Mouse (Mus musculus) brain, embryonic 14.5 days (tissue): ENCODE measurements around the gene Sox8. TPM values are rescaled to one million over a fixed set of nuclear protein-coding genes. Genes with fewer than 3 reads are reported as not detected.

Experiments used
- DNase-seq: peaks from one replicate; pipeline ENCODE4 v3.0.0-alpha.2; 2011; ENCODE audit warnings: low read depth
- CTCF ChIP-seq: fragments of 200-500 bp; IDR thresholded peaks from 2 replicates; pipeline ENCODE4 v1.5.1; 2012; ENCODE audit warnings: inconsistent platforms, mild to moderate bottlenecking, moderate library complexity, borderline replicate concordance; ENCODE audit not compliant: insufficient read depth, insufficient read length; ENCODE audit errors: extremely low read depth
- POLR2A ChIP-seq: fragments of 200-500 bp; IDR thresholded peaks from 2 replicates; pipeline ENCODE4 v1.6.1; 2012; ENCODE audit warnings: mild to moderate bottlenecking, inconsistent platforms, borderline replicate concordance; ENCODE audit not compliant: poor library complexity, insufficient read depth, insufficient read length, severe bottlenecking; ENCODE audit errors: extremely low read depth
- polyA plus RNA-seq: library from polyadenylated mRNA; depleted of rRNA; stranded (reverse); fragments of >200 nt; gene quantifications from 2 replicates; pipeline ENCODE4 v1.2.3, GENCODE M21; 2012

The Sox8 gene
- polyA plus RNA-seq, 1 experiment = 17.6 TPM

DNA sequence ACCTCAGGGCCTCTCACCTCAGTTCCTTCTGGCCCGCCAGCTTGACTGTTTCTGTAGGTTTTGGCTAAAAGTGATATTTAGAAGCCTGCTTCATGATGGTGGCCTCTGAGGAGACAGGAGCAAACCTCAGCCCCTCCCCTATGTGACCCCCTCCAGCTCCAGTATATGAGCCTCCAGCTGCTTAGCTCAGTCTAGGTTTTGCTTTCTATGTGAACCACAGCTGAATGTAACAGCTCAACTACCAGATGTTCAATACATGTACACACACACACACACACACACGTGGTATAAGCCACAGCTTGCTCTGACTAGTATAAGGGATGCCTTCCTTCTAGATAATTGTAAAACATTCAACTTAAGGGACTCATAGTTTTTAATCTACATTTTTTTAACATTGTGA is 5.5 kb upstream of the Sox8 start:
- TF ChIP-seq POLR2A (no peak), CTCF (no peak)
- no peak for DNase-seq

DNA sequence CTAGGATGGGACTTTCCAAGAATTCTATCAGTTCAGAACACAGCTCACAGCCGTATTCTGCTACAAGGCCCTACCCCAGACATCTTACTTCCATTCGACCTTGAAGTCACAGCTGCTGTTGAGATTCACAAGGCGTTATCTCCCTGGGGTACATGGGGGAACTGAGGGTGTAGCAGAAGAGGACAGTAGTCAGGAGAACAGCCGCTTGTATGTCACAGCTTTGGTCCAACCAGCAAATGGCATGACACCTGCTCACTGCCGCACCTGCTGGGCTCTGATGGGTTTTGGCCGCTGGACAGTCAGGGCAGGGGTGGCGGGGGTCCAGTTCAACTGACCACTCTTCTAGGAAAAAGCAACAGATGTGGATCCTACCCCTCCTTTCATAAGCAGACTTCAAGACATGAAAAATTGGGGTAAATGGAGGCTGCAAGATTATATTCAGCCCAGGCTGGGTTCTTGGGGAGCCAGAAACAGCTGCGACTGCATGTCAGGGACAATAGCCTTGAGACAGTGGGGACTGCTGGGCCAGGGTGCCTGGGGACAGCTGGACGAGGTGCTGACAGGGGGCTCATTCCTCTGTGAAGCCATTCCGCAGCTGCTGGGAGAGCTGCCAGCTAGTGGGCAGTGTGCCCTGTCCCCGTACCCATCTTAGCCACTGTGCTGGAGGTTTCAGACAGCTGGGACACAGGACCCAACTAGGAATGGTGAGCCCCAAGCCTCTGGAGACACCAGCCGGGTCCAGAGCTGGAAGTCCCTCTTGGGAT is 4.9 kb upstream of the Sox8 start:
- TF ChIP-seq POLR2A (no peak), CTCF (no peak)
- peak; percentile 57 for DNase-seq

DNA sequence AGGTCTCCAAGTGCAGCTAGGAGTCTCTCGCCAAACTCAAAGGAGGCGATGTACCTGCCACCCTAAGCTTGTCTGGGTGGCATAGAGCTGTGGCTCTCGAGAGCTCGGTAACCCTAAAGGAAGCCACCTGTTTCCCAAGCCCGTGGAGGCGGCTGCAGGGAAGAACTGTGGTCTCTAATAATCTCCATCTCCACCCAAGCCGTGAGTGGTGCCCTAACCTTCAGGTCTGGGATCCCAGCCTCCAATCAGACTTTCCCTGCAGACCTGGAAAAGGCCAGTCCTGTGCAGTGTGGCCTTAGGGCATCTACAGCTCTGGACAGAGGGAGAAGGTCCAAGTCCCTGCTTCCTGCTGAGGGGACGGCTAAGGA is 951 bp upstream of the Sox8 start:
- no peak for DNase-seq

DNA sequence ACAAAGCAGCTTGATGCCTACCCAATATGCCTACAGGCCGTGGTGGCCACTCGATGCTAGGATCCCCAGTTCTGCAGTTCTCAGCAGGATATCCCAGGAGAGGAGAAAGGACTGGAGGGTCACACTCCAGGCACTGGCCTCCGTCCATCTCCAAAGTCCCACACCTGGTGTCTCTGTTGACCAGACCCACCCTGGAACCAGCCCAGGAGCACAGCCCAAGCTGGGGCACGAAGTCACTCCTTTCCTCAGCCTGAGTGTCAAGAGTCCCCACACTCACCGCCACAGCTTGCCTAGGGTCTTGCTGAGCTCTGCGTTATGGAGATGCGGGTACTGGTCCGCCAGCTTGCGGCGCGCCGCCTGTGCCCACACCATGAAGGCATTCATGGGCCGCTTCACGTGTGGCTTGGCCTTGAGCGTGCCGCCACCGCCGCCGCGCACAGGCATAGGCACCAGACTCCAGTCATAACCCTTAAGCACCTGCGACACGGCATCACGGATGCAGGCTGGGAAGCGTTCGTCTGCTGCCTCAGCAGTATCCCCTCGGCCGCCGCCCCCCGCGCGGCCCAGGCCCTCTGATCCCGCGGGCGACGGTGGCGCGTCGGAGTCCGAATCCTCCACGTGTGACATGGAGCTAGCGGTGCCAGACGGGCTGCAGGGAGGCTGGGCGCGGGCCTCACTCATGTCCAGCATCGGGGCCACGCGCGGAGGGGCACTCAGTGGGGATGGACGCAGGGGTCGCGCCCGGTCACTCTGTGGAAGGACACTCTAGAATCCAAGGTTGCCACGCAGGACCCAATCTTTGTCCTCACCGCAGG is 446 bp downstream of the Sox8 start:
- TF ChIP-seq CTCF (no peak), POLR2A (no peak)
- DNase-seq = peak; percentile 31

More for the DNA sequence above, 951 bp upstream of the Sox8 start:
- TF ChIP-seq CTCF (no peak), POLR2A (no peak)

DNA sequence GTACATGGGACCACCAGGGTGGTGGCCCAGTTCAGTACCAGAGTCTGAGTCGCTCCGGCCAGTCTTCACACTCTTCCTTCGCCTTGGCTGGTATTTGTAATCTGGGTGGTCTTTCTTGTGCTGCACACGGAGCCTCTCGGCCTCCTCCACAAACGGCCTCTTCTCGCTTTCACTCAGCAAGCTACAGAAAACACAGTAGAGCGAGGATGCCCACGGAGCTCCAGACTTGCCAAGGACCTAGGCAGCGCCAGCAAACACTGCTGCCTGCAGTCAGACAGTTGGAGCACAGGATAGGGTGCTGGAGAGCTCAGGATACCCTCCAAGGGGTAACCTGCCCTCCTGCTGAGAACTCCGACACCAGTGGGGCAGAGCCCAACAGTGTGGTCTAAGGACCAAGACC is 1.6 kb downstream of the Sox8 start:
- no peak for TF ChIP-seq CTCF
- no peak for TF ChIP-seq POLR2A
- DNase-seq = peak; percentile 31

DNA sequence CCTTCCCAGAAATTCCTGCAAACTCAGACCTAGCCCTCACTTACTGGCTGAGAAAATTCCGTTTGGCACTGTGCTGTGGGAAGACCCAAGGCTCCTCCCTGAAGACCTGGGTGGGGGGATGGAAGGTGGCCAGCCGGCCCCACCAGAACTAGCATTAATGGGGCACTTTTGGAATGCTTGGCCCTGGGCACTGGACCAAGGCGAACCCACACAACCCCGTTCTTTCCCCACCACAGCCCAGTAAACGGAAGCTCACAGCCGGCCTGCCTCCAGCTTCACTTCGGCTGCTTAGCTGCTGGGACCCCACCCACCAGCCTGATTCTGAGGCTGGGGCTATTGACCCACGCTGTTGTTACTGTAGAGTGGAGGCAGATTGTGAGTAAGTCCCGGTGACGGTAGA is 2.3 kb downstream of the Sox8 start:
- DNase-seq = peak; percentile 81

DNA sequence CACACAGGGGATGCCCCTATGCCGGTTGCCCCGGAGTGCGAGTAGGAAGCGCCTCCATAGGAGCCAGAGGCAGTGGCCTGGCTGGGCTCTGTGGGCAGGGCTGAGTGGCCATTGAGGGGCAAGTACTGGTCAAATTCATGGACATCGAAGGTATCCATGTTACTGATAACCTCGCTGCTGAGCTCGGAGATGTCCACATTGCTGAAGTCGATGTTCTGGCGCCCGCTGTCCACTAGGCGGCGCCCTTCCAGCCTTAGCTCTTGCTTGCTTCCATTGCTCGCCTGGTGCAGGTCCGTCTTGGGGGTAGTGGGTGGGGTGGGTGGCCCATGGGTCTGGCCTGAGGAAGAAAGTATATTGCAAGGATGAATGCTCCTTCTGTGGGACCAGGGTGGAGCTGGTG is 2.7 kb downstream of the Sox8 start:
- TF ChIP-seq POLR2A (no peak), CTCF (peak; percentile 94)
- peak; percentile 75 for DNase-seq

More for the DNA sequence above, 2.3 kb downstream of the Sox8 start:
- no peak for TF ChIP-seq CTCF
- TF ChIP-seq POLR2A = no peak

DNA sequence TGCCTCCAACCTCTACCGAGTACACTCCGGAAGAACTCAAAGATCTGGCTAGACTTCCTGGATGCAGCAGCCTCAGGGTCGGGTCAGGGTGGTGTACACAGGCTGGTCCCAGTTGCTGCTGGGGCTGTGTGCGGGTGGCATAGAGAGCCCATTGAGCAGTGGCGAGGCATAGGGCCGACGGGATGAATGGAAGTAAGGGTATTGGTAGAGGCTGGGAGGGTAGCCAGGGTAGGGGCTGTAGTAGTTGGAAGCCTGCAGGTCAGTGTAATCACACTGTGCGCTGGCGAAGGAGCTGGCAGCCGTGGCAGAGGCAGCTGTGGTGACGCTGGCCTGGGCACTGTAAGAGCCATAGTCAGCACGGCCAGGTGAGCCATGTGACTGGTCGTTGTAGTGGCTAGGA is 3.2 kb downstream of the Sox8 start:
- TF ChIP-seq CTCF = no peak
- no peak for TF ChIP-seq POLR2A
- peak; percentile 18 for DNase-seq

DNA sequence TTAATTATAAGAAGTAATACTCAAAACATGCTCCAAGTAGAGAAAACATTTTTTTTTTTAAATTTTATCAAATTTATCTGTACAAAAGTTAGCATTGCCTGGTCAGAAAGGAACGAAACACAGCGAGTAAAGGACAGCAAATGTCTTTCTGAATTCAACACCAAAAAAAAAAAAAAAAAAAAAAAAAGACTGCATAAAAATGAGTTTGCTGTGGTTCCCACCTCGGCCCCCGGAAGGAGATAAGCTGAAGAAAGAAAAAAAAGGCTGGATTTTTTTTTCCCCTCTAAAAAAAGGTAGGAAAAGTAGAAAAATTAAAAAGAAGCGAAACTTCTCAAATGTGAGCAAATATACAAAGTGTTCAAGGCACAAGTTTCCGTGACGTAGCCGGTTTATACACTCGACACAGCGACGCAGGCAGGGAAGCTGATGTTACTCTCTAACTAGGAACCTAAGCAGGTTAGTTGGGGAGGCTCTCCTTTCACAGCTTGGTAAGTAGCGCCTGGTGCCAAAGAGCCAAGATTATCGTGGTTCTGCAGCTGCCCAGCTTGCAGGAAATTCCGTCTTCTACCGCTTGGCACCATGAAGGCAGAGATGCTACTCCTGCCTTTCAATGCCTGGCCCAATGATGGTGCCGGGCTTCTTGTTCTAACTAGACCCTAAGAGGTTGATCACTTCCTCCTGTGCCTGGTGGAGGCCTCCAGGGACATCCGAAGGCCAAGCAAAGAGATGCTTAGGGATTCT is 4.5 kb downstream of the Sox8 start:
- TF ChIP-seq CTCF (no peak), POLR2A (no peak)
- peak; percentile 53 for DNase-seq

DNA sequence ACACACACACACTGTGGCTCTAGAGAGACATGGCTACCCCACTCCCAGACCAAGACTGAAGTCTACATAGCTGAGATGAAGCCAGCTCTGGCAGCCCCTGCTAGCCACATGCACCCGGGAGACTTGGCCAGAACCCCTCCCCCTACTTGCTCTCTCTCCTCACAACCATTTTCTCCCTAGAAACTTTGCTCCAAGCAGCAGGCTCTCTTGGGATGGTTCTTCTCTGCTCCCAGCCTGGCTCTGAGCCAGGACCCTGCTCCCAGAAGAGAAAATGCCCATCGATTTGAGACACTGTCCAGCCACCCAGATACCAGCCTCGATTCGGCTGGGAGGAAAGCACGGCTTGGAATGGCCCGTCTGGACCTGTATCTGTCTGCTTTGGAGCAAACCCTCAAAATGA is 5.2 kb downstream of the Sox8 start:
- TF ChIP-seq POLR2A (no peak), CTCF (no peak)
- peak; percentile 84 for DNase-seq

DNA sequence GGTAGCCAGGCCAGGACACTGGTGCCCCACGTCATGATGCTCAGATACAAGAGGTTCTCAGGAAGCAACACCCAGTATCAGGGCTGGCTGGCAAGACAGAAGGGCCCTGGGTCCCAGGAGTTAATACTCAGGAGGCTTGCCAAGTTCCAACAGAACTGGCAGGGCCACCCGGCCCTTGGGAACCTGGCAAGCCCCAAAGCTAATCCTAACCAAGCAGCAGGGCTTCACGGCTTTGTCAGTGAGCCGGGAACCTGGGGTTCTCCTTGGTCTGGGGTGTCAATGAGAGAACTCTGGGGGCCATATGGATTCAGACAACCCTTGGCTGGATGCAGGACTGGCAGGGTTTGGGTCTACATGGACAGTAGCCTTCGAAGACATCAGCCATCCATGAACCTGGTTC is 6.0 kb downstream of the Sox8 start:
- TF ChIP-seq POLR2A = no peak
- no peak for TF ChIP-seq CTCF
- DNase-seq = peak; percentile 63

DNA sequence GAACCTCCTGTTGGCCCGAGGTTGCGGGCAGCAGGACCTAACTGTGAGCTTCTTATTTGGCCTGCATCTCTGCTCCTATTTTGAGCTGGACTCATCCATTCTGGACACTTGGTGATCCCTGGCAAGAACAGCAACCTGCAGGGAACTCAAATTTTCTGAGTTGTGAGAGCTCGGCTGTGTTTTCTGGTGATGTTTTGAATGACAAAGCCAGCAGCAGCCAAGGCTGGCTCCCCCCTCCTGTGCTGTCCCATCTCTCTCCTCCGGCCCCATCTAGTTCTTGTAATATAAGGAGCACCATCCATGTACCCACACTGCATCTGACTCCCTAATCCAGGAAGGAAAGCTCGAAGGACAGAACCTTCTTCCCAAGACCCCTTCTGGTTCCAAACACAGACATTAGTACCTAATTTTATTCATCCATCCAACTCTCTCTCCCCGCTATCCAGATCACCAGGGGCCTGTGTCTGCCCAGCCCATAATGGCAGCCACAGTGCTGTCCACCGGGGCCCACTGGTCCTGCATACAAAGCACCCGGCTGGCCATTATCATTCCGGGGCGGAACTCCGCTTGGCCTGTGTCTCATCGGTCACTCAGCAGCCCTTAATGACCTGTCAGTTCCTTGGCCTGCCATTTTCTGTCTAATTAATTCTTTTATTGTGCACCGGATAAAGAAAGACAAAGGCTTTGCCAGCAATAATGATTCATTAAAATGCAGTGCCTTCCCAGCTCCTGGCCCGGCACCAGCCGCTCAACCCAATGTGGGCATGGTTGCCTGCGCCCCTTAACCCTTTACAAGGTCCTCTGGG is 9.1 kb downstream of the Sox8 start:
- TF ChIP-seq POLR2A = no peak
- TF ChIP-seq CTCF = no peak
- peak; percentile 96 for DNase-seq

DNA sequence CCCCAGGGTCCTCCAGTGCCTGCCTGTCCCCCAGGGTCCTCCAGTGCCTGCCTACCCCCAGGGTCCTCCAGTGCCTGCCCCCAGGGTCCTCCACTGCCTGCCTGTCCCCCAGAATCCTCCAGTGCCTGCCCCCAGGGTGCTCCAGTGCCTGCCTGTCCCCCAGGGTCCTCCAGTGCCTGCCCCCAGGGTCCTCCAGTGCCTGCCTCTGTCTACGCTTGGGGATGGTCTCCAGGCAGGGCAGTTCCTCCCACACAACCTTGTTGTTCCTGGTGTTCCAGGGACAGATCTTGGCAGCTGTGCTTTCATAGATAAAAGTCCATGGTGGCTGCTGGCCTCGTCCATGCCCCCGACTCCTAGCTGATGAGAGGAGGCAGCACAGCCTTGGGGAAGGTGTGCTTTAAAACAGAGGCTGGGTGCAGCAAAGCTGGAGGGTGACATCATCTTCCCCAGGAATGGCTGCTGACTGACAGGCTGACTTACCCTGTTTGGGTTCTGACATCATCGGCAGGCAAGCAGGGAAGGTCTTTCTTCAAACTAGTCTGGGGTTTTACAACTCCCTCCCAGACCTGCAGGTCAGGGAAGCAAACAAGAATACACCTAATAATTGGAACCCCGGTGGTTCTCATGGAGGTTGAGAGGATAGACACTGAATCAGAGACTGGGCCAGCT is 9.8 kb downstream of the Sox8 start:
- peak; percentile 76 for DNase-seq
- TF ChIP-seq CTCF (no peak), POLR2A (no peak)

DNA sequence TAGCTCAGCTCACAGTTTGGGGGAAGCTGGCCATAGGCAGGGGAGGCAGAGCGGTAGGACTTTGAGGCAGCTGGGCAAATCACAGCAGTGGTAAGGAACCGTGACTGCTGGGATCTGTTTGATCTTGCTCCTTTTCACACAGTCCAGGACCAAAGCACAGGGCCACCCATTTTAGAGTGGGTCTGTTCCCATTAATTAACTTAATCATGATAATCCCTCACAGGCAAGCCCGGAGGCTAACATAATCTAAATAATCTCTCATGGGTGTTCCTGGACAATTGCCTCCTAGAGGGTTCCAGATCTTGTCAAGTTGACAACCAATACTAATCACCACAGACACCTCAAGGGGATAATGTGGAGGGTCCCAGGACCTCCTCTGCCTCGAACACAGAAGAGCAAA is 10.9 kb downstream of the Sox8 start:
- TF ChIP-seq POLR2A (no peak), CTCF (no peak)
- peak; percentile 61 for DNase-seq
